Mouse (Mus musculus): ENCODE results near the gene Cdhr2. TPM values are rescaled to one million over a fixed set of nuclear protein-coding genes. Genes with fewer than 3 reads are reported as not detected.

The Cdhr2 gene
- total RNA-seq, 2 experiments from 2014 or later: not detected

DNA sequence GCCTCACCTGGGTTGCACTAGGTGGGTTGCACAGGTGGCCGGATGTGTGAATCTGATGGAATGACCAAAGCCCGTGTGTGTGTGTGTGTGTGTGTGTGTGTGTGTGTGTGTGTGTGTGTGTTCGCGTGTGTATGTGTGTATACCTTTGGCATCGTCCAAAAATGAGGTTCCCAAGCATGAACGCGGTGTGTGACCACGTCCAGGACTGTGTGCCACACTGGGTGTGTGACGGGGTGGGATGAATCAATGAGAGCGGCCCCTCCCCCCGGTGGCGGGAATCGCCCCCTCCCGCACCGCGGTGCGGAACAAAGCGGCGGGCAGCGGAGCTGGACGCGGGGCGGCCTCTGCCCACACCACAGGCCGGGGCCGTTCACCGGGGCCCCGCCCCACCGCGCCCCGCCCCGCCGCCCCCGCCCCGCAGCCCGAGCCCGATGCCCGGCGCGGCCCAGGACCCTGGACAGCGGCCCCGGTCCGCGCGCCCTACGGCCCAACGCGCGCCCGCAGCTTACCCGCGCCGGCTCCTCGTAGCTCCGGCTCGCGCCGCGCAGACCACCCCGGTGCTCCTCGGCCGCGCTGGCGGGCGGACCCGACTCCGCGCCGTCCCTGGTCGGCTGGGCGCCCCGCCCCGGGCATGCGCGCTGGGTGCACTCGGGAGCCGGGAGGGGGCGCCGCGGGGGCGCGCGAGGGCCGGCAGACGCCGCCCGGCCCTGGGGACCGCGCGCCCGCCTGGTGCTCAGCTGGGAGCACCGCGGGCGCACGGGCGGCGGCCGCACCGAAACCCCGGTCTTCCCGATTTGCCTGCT, 48.0 kb downstream of the Cdhr2 start:
- intact Hi-C loops (cut with DNase I): no loop called here
- DNase-seq: peak; percentile 16 to 43

GRCm38 (mm10) chr13:54749864-54750411, 48.7 kb downstream of the Cdhr2 start, which contains the start of gene Gprin1:
Gprin1 (minus strand) TSS chr13:54749874.
- no peak for DNase-seq
- intact Hi-C loops (cut with DNase I): no loop called here

- intact Hi-C loops (cut with DNase I): no loop called here
- DNase-seq: peak; percentile 35 to 61
Observed at GRCm38 (mm10) chr13:54750699-54751098, 49.4 kb downstream of the Cdhr2 start.

- no peak for DNase-seq
- intact Hi-C loops (cut with DNase I): no loop called here
Observed at GRCm38 (mm10) chr13:54752656-54753055, 51.4 kb downstream of the Cdhr2 start.

GRCm38 (mm10) chr13:54753733-54754132, 52.5 kb downstream of the Cdhr2 start:
- DNase-seq: no peak
- intact Hi-C loops (cut with DNase I): no loop called here

- DNase-seq: no peak
Observed at GRCm38 (mm10) chr13:54754169-54755080, 53.2 kb downstream of the Cdhr2 start.

GRCm38 (mm10) chr13:54755201-54755830, 54.1 kb downstream of the Cdhr2 start:
- intact Hi-C loops (cut with DNase I): no loop called here
- no peak for DNase-seq

More at GRCm38 (mm10) chr13:54754169-54755080, 53.2 kb downstream of the Cdhr2 start:
- intact Hi-C loops (cut with DNase I): no loop called here

DNA sequence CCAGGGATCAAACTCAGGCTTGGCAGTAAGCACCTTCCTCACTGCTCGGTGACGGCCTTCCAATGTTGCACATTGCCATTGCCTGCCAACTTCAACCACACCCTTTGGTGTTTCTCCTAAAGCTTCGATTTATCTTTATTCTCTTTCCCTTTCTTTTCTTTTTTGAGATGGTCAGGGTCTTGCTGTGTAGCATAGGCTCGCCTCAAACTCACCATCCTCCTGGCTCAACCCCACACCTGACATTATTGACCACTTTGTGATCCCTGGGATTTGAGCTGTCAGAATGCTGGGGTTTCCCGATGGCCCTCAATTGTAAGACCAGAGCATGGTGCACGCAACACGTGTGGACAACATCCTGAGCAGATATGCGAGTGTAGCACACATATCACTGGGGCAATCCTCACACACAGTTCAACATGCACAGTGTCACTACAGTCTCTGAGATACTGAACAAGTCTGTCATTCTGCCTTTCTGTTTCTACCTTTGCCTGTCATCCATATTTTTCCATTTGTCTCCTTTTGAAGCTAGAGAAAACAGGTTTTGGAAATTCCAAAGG, 55.0 kb downstream of the Cdhr2 start:
- DNase-seq: no peak
- intact Hi-C loops (cut with DNase I): no loop called here

DNA sequence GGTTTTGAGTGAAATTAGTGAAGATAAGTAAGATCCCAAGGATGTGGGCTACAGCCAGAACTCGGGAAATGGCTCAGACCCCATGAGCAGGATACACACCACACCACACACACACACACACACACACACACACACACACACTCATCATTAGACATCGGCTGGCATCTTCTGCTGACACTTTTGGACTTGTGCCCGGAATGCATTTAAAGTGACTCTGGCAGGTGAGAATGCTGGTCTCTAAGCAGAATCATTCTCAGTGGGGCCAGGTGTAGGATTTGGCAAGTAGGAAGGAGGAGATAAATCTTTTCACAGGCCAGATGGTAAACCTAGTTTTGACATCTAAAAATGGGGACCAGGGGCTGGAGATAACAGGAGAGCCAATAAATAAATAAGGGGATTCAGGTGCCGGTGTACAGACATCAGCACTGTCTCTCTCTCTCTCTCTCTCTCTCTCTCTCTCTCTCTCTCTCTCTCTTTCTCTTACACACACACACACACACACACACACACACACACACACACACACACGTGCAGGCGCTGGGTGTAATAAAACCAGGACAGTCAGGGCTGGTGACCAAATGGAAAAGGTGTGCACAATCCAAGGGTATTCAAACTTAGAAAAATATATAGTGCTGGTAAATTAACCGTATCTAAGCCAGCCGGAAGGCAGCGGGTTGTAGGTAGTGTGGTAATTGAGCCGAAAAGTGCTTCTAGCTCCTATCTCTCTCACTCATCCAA, 56.0 kb downstream of the Cdhr2 start:
- DNase-seq: no peak
- intact Hi-C loops (cut with DNase I): no loop called here

DNA sequence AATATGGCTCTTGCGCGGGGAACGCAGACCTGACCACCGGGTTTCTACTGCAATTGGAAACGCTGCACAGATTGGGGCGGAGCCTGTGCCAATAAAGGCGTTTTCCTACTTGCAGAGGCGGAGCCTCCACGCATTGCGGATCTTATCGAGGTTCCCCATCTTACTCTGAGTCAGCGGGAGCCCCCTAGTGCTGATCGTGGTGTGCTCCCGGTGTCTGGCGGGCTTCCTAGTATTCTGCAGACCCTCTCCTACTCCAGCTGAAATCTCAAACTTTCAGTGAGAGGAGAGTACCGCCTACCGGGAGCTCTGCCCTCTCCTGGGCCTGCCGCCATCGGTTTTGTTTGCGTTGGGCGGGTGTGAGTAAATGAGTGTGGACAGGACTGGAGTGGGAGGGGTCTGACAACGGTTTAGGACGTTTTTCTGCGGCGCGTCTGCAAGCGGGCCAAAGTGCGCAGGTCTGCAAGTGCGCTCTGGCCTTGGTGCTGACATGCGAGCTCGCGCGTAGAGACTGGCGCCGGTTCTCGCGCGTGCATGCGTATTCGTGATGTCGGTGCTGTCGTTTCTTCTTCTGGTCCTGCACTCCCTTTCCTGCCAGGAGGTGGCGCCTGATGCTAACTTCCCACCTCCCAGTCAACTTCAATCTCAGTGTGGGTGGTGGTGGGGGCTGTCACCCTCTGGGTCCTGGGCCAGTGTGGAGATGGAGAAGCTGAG, 56.9 kb downstream of the Cdhr2 start:
- intact Hi-C loops (cut with DNase I): no loop called here
- peak; percentile 79 to 86 for DNase-seq

- no peak for DNase-seq
- intact Hi-C loops (cut with DNase I): no loop called here
Observed at GRCm38 (mm10) chr13:54758756-54759470, 57.7 kb downstream of the Cdhr2 start.

- DNase-seq: no peak
- intact Hi-C loops (cut with DNase I): no loop called here
Observed at GRCm38 (mm10) chr13:54759496-54759895, 58.2 kb downstream of the Cdhr2 start.

- intact Hi-C loops (cut with DNase I): loop anchor here (10.0 kb wide), 1 partner anchor 45 kb away; no protein-coding TSS in a partner anchor
Observed at GRCm38 (mm10) chr13:54760164-54760795, 59.0 kb downstream of the Cdhr2 start.

DNA sequence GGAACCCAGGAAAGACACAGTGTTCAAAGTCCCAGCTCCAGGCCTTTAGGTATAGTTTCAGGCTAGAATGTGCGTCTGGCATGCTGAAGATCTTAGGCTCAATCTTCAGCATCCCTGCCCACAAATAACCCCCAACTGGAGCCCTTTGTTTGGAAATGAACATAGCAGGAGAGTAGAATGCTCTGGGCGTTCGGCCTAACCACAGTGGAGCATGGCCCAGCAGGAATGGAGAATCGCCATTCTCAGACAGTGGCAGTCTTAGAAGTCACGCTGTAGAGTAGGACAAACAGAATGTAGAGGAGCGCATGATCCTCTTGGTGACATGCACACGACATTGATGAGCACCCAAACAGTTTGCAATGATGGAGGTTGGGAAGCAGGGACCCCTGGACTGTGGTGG, 59.6 kb downstream of the Cdhr2 start:
- no peak for DNase-seq
- intact Hi-C loops (cut with DNase I): loop anchor here (10.0 kb wide), 1 partner anchor 46 kb away; no protein-coding TSS in a partner anchor

More at GRCm38 (mm10) chr13:54760164-54760795, 59.0 kb downstream of the Cdhr2 start:
- DNase-seq: no peak

GRCm38 (mm10) chr13:54765281-54766191, 64.3 kb downstream of the Cdhr2 start:
- DNase-seq: no peak
- intact Hi-C loops (cut with DNase I): loop anchor here (10.0 kb wide), 1 partner anchor 51 kb away; no protein-coding TSS in a partner anchor

GRCm38 (mm10) chr13:54766192-54766768, 65.0 kb downstream of the Cdhr2 start, which contains the start of gene Sncb:
Sncb (minus strand) TSS chr13:54766595.
- intact Hi-C loops (cut with DNase I): loop anchor here (10.0 kb wide), 1 partner anchor 51 kb away; no protein-coding TSS in a partner anchor
- peak; percentile 41 to 49 for DNase-seq
